Mouse (Mus musculus): ENCODE measurements around the gene Gm20388.

DNA sequence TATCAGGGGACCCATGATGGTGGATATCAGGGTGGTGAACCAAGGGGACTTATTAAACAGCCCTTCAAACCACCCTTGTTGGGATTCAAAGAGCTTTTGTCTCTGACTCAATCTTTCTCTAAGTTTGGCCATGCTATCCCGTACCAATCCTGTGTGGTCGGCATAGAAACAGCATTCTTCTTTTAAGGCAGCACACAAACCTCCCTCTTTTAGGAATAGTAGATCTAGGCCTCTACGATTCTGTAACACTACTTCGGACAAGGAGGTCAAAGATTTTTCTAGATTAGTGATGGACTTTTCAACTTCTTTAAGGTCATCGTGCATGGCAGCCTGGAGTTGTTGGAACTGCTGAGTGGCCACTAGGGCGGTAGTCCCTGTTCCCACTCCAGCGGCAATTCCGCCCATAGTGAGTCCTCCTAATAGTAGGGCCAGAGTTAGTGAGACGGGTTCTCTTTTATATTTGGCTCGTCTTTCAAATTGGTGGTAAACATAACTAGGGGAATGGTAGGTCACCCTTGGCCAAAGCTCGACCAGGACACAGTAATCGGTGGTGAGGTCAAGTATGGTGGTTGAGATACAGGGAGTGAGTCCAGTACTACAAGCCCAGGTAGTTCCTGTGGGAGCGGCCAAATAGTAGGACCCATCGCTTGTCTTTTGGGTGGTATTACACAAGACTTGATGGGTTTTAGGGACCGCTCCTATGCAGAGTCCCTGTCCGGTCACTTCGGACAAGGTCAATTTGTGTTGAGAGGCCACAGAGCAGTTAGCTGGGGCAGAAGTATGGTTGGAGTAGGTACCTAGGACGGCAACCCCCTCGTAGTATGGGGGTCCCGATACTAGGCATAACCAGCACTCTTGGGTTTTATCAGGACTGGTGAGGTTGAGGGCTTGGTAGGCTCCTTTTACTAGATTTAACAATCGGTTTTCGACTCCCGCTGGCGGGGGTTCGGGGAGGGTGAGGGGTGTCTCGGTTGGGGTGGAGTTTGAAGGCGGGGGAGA is 3516.2 kb downstream of the Gm20388 start:
- TF ChIP-seq CTCF (IDR thresholded peaks at IDR 0.05; ENCODE audit: low read depth) (no peak), EP300 (IDR thresholded peaks at IDR 0.05; ENCODE audit: low read depth) (no peak)
